Mouse (Mus musculus) spleen, postnatal 4 days (tissue): ENCODE measurements around the gene Htatip2.
A peak's percentile ranks its signal among the peaks of the same experiment; 100 is the strongest.

ENCODE experiments used
- DNase-seq, 2 experiments: peaks; one replicate each; pipeline ENCODE4 v3.0.0; 2022; ENCODE audit warnings: low spot score in 2 of 2

Htatip2 gene

DNA sequence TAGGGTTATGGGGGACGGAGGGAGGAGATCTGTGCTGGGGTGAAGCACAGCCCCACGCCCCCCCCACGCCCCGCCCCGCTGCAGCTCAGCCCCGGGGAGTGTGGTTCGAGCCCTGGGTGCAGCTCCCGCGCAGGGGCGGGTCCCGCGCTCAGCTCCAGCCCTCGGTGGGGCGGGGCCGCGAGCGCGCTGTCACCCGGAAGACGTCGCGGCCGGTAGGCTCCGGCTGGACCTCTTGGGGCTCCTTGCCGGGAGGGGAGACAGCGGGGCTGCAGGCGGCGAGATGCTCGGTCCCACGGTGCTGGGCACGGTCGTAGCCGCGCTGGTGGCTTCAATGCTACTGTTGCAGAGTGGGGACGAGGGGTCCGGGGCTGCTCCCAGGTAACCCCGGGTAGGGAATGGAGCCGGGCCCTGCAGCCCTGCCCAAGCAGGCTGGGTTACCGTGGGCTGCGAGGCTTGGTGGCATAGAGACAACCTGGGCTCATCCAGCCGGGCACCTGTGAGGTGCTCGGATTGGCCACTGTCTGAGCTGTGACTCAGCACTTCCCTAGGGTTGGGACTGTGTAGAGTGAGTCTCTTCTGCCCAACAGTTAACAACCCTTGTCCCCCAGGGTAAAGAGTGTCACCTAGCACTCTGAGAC lies at the start of gene Htatip2:
Gene Htatip2, plus strand, starts transcription at position 182 of the 638 bp plus-strand sequence.
- peak; percentile 67 to 87 for DNase-seq

DNA sequence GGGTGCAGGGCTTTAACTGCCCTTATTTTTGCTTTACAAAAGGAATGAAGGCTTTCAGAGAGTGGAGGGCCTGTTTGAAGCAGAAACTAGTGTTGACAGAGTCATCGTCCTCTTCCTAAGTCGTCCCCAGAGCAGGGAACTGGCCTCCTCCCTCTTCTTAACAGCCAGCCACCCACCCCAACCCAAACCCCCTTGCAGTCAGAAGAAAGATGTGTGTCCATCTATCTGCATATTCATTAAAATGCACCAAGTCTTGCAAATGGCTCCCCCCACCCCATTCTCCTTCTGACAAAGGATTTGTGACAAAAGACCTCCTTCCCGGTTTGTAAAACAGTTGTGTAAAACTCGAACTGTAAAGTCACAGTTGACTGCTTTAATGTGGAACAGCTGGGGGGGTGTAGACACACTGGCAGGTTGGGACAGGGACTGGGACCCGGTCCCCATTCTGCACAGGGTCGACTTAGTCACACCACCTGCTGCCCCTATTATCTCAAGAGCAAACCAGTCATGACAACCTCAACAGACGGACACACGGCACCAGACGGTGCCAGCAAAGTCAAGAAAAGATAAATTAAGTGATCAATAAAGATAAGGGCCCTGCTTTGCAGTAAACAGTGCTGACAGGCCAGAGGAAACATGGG lies 49.4 kb upstream of the Htatip2 start:
- no peak for DNase-seq

DNA sequence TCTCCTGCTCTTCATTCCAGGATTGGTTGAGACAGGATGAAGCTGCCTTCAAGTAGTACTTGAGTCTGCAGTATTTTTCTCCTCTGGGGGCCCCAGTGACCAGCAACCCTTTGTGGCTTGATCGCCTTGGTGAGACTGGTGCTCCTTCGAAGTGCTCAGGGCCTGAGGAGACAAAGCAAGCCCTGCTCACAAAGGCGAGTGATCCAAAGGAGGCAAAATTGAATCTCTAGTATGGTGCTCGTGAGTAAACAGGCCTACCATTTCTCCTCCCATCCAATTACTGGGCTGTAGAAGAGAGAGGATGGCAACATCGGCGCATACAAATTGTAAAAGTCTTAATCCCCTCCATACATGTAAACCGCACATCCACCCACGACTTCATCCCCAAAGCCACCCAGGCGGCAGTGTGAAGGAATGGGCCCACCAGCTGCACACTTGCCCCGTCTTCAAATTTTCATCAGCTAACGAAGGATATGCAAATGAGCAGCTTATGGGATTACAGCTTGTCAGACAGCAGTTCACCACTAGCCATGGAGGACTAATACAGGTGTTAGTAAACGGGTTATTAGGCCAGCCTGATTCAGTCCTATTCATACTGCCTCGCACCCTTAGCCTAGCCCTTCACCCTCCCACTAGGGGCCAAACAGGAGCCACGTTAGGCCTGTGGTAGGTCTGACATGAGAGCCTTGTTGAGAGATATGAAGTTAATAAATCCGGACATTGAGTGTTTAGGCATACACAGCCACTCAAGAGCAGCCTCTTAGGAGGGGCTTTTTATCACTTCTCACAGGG lies 40.8 kb upstream of the Htatip2 start:
- no peak for DNase-seq

DNA sequence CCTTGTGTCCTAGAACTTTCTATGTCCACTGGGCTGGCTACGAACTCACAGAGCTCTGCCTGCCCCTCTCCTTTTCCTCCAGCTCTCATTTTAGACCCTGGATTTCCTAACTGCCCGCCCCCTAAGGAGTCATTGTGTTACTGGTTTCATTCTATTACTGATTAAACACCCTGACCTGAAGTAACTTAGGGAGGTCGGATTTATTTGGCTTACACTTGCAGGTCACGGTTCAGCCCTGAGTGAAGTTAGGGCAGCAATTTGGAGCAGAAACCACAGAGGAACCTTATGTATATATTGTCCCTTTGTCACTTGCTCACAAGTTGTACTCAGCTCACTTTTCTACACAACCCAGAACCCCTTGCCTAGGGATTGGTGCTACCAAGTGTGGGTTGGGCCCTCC lies 24.6 kb upstream of the Htatip2 start:
- DNase-seq = no peak

DNA sequence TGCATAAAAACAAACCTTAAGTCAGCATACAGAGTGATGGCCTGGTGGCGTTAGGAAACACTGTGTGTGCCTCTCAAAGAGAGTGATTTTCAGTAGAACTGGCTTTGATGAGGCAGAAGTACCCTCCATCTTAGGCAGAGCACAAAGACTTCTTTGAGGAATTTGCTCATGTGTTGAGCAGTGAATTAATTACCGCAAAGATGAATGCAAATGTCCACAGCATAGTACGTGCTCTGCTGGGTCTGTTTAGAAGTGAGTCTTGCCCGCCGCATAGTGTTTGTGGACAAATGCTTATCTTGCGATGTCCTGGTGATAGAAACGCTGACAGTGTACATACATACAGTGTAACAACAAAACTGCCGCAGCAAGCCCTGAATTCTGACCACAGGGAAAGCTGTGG lies 19.5 kb upstream of the Htatip2 start:
- DNase-seq = no peak

DNA sequence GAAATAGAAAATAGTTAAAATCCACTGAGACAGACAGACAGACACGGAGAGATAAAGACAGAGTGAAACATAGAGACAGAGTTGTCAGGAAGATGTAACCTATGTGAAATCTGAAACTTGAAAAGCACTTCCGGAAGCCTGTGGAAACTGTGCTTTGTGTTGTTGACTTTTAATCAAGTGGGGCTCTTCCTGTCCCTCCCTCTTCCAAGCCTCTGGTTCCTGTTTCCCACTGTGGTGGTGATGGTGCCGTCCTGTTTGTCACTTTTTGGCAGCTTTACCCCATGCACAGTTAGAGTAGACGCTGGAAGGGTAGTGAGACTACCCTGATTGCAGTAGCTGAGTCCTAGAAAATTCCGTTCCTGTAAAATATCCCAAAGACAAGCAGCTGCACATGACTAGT lies 17.4 kb upstream of the Htatip2 start:
- DNase-seq = no peak

DNA sequence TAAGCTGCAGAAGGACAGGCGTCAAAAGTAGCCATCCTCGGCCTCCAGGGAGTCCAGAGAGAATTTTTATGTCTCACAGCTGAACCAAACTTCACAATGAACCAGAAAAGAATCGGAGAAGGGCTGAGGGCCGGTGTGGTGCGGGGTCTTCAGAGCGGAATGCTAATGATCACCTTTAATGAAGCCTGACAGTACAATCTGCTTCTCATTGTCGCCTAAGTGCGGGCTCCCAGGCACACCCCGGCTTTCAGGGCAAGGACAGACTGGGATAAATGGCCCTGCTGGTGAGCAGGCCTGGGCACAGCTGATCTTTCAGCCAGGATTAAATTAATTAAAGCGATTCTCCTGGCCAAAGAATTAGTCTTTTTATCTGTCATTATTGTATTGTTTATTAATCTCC lies 17.0 kb upstream of the Htatip2 start:
- no peak for DNase-seq

DNA sequence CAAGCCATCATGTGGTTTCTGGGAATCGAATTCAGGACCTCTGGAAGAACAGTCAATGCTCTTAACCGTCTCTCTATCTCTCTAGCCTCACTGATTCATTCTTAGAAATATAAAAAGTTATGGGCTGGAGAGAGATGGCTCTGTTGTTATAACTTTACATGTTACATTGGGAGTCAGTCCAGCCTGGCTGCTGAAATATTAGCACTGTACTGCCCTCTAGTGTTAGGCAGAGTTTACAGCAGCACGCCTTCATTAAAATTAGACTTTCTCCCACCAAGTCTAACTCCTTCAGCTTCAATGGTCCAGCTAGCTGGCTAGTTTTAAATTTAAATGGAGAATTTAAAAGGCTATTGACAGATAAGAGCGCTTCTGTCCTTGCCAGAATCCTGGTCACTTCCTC lies 7.8 kb upstream of the Htatip2 start:
- no peak for DNase-seq

DNA sequence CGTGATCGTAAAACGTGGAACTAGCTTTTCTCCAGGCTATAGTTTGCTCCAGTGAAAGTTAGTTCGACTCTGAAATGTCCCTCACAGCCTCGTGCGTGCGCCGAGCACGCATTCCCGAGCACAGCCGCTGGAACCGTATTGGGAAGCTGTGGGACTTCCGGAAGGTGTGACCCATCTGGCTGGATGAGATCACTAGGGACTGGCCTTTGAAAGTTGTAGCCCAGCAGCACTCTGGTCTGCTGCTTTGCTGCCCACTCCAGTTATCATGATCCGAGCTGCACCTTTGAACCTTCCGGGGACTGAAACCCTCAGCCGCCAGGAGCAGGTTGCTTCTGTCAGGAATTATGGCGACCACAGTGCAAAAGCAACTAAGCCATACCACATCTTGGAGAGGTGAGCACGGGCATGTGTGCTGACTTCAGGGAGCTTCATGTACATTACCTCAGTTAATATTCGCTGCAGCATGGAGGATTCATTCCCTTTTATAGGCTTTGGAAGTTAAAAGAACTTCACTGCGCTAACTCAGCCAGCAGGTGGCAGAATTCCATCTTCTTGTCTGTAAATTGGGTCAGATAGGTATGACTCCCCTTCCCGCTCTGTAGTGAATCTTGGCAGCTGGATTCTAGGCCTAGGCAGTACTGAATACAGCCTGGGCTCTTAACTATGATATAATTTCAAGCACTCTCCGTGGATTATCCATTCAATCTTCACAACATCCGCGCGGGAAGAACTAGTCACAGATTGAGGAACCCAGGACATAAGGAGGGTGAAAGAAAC lies 6.0 kb upstream of the Htatip2 start:
- no peak for DNase-seq

DNA sequence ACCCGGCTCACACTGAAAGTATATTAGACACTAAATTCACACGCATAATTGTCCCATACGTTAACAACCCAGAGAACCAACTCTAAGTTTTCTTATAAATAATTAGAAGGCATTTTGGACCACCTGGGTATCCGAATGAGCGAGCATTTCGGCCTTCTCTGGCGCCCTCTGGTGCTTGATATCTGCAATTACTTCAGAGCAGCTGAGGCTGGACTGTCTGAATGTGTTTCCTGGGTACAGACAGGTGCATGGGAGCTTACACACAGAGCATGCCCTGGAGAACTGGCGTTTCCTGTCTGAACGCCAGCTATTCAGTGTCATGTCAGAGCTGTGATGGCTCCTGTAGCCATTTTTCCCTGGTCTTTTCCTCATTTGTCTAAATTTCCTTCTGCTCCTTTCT lies 4.1 kb upstream of the Htatip2 start:
- DNase-seq = peak; percentile 47 to 81

DNA sequence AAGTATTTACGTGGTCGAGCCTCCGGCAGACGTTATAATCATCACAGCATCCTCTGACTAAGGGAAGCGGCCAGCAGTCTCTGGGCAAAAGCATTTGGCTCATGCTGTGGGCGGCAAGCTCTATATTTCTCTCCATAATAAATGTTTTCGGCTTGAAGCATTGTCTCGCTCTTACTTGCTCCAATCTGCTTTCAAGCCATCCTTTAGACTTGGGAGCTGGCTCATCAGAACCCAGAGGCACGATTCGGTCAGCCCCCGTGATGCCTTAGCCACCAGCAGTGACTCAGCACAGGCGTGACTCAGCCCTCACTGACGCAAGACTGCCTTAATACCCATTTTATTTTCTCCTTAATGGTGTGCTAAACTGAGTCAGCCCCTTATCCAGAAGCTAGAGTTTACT lies 3.7 kb downstream of the Htatip2 start:
- peak in 1 of 2 experiments; percentile 45 for DNase-seq

DNA sequence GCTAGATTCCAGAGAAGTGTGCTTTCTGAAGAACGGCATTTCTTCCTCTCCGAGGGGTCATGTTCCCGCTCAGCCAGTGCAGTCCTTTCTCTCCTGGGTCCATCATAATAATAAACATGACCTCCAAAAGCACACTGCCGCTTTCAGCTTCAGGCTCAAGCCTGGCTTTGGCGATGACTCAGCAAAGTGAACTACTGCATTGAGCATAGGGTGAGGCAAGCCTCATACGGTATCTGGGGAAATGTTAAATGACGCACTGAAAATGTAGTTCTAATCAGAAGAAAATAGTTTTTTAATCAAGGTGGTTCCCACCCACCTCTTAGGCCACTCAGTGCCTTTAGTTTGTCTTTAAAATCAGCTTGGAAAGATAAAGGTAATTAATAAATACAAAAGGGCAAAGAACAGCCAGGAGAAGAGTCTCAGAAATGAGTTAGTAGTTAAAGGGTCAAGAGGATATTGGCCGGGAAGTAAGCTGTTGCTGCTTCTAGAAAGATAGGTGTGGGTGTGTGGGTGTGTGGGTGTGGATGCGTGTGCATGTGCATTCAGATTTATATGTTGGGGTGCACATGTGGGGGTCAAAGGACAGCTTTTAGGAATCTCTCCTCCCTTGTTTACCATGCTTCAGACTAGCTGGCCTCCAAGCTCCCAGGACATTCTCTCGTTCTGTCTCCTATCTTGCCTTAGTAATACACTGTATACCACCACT lies 5.2 kb downstream of the Htatip2 start:
- peak in 1 of 2 experiments; percentile 58 for DNase-seq

DNA sequence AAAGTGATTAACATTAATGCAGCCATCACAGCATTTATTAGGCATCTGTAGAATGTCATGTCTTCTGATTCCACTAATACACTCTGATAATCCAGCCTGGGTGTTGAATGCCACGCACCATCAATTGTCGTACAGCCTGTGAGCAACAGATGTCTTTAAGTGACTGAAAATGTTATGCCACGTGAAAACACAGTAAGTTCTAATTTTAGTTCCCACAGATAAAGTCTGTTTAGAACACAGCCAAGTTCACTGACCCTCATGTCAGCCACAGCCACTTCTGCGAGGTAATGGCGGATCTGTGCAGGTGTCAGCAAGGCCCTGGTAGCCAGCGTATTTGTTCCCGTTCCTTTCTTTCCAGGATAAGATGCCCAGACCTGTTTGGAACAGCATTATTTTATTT lies 7.3 kb downstream of the Htatip2 start:
- no peak for DNase-seq

DNA sequence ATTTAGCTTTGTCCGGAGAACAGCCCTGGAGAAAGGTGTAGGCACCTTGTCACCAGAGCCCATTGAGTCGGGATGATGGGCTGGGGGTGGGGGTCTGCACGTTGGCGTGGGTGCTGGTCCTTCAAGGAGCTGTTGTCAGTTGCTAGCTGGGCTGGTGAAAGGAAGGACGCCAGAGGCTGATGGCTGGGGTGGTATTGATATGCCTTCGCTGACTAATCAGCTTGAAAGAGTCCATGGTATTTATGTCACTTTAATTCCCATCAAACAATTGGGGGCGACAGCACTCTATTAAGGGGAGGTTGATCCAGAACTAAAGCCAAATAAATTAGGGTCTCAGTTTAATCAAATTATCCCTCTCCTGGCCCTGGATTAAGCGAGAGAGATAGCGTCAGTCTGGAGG lies 9.6 kb downstream of the Htatip2 start:
- no peak for DNase-seq

DNA sequence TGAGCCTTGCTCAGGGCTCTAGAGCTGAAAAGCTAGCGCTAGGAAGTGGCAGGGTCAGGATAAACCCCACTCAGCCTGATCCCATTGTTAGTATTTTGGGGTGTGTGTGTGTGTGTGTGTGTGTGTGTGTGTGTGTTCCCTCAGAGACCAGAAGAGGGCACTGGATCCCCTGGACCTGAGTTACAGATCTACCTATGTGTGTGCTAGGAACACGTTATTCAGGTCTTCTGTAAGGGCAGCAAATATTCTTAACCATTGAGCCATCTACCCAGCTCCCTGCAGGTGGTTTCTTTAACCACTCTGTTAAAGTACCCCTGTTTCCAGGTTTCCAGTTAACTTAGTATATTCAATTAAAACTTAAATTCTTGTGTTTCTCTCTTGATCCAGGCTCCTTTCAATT lies 15.5 kb downstream of the Htatip2 start:
- DNase-seq = no peak

DNA sequence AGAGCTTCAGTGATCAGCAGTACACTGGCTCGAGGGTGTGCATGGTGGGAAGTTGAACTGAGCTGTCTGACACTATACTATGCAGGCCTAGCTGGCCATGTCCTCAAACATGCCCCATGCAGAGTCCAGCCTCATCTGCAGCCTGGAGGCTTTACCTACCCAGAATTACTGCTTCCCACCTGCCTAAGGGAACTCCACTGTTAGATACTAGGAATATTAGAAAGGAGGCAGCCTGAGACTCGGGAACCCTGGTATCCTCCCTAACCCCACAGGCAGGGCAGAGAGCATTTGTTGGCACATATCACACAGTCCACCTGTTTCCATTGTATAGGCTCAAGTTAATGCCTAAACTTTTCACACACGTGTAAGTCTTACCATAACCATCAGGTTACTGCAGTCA lies 18.7 kb downstream of the Htatip2 start:
- no peak for DNase-seq

DNA sequence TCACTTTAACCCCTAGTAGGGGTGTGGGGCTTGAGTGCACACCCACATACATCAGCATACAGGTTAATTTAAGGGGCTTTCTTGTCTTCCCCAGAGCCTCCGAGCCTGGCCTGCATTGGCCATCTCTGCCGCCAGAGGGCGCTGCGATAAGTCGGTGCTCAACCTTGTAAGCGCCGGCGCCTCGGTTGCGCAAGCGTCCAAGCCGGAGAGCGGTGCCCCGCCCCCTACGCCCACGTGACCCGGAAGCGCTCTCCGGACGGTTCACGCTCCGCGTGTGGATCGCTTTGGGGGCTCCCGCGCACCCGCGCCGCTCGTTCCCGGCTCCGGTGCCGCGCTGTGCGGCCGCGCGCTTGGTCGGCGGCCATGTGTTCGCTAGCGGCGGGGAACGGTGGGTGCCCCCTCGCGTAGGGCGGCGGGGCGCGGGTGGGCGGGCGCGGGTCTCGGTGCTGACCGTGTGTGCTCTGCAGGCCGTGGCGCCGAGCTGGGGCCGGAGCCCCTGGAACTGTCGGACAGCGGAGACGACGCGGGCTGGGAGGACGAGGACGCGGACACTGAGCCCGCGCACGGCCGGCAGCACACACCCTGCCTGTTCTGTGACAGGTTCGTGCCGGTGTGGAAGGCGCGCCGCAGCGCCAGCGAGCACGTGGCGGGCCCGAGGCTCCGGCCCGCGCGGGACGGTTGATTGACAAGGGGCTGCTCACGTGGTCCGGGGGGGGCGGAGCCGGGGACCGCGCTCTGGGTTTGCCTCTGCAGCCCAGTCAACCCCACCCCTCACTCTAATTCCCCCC lies 19.4 kb downstream of the Htatip2 start, which contains the start of gene Prmt3:
Gene Prmt3, plus strand, starts transcription at position 233 of the 788 bp plus-strand sequence.
- DNase-seq = peak; percentile 98 to 100

DNA sequence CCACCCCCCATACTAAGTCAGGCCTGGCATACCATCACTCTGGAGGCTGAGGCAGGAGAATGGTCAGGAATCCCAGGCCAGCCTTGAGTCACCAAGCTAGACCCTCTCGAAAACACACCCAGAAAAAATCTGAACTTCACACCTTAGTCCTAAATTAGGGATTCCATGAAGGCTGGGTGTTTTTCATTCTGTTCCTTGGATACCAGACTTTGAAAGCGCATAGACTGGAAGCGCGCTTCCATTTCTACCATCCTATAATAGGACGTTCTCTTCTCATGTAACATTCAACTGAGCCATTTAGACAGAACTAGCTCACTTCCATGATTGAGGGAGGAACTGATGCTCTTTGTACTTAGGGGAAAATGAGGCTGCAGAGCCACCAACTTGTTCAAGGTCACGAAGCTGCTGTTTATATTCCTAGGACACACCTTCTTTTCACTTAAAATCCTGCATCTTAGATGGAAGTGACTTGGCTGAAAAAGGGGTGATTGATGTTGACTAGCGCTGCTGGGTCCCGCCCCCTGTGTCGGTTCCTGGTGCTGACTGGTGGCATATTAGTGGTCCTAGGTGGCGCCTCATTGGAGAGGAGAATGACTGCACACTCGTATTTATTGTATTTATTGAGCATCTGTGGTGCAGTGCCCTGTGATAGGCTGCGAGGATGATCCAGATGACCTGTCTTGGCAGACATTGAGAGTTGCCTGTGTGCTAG lies 20.1 kb downstream of the Htatip2 start:
- peak in 1 of 2 experiments; percentile 21 for DNase-seq

DNA sequence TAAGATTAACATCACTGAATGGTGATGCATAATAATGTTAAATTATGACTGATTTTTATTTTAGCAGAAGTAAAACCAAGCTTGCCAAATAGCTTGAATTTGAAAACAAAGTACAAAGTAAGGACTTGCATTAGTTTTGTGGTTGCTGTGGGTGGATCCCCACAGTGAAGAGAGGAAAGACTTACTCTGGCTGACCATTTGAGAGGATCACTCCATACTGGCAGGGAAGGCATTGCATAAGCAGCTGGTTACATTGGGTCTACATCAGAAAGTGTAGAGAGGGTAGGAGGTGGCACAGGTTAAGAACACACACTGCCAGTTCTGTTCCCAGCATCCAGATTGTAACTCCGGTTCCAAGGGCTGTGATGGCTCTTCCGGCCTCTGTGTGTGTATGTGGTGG lies 24.1 kb downstream of the Htatip2 start:
- no peak for DNase-seq

DNA sequence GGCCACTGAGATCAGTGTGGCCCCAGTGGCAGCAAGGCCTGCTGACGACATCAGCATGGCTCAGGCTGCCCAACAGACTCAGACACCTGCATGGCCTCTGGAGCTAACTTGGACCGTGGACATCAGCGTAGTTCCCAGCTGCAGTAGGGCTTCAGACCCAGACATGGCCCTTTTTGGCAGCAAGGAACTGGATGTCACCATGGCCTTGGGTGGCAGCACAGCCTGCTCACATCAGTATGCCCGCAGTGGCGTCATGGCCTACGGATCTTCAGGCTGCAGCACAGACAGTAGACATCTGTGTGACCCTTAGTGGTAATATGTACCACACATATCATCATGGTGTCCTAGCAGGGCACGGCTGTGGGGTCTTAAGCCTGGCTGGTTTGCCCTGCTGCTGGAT lies 26.2 kb downstream of the Htatip2 start:
- DNase-seq = no peak
